Mouse (Mus musculus) G1E (cell line): ENCODE data around the gene Vgf. TPM values are rescaled to one million over a fixed set of nuclear protein-coding genes. Genes with fewer than 3 reads are reported as not detected.
A peak's percentile ranks its signal among the peaks of the same experiment; 100 is the strongest.

Experiments used
- ATAC-seq: 2 replicates; pipeline ENCODE4 v1.8.0; 2016; ENCODE audit warnings: mild to moderate bottlenecking; ENCODE audit not compliant: insufficient number of reproducible peaks, poor library complexity, low FRiP score, severe bottlenecking; ENCODE audit errors: extremely low read depth
- DNase-seq: peaks from one replicate; pipeline ENCODE4 v3.0.0; 2012; ENCODE audit warnings: low spot score
- H3K27me3 ChIP-seq: 2 replicates; pipeline ENCODE4 v1.6.1; 2012; ENCODE audit warnings: mild to moderate bottlenecking, low read length, inconsistent platforms; ENCODE audit not compliant: insufficient read depth
- H3K36me3 ChIP-seq: replicated peaks from 2 replicates; pipeline ENCODE3; 2012; ENCODE audit warnings: mild to moderate bottlenecking, inconsistent platforms
- H3K4me1 ChIP-seq: 2 replicates; pipeline ENCODE4 v1.6.1; 2012; ENCODE audit warnings: low read depth, low read length, inconsistent platforms, mixed read lengths; ENCODE audit not compliant: insufficient read depth
- H3K4me3 ChIP-seq: 2 replicates; pipeline ENCODE4 v1.5.1; 2012; ENCODE audit warnings: low read depth, mild to moderate bottlenecking, inconsistent platforms, low read length, moderate library complexity, mixed read lengths
- H3K9me3 ChIP-seq: replicated peaks from 2 replicates; pipeline ENCODE4 v1.6.1; 2012; ENCODE audit warnings: inconsistent platforms
- CTCF ChIP-seq: IDR thresholded peaks from 2 replicates; pipeline ENCODE4 v1.5.1; 2012; ENCODE audit warnings: low read depth, low read length, inconsistent platforms, mixed read lengths
- GATA1 ChIP-seq: IDR thresholded peaks from 2 replicates; pipeline ENCODE4 v1.6.1; 2012; ENCODE audit warnings: borderline replicate concordance, low read length, inconsistent platforms, mixed read lengths
- GATA2 ChIP-seq: IDR thresholded peaks from 2 replicates; pipeline ENCODE4 v1.6.1; 2012; ENCODE audit warnings: low read depth, low read length, inconsistent platforms, borderline replicate concordance
- POLR2AphosphoS5 ChIP-seq: IDR thresholded peaks from 2 replicates; pipeline ENCODE4 v1.6.1; 2012; ENCODE audit warnings: low read depth, low read length, inconsistent platforms; ENCODE audit not compliant: insufficient replicate concordance
- TAL1 ChIP-seq: conservative IDR thresholded peaks from 2 replicates; pipeline ENCODE4 v1.6.1; 2012; ENCODE audit warnings: low read depth, low read length, inconsistent platforms, mixed read lengths
- polyA plus RNA-seq: library from polyadenylated mRNA; stranded (reverse); fragments of >175 nt; gene quantifications from 2 replicates; pipeline ENCODE4 v1.2.3, GENCODE M21; 2012
- total RNA-seq, 2 experiments: library from RNA; stranded (forward) in 1 of 2; stranded (reverse) in 1 of 2; fragments of 200-1000 nt in 1 of 2; fragments of >200 nt in 1 of 2; fragmentation: Nextera tagmentation in 1 of 2; gene quantifications; 2 replicates each; pipeline ENCODE4 v1.2.3; 2014 to 2017

The Vgf gene
- total and polyA plus RNA-seq, 3 experiments: 0.11 to 0.59 TPM; not detected in 1

DNA sequence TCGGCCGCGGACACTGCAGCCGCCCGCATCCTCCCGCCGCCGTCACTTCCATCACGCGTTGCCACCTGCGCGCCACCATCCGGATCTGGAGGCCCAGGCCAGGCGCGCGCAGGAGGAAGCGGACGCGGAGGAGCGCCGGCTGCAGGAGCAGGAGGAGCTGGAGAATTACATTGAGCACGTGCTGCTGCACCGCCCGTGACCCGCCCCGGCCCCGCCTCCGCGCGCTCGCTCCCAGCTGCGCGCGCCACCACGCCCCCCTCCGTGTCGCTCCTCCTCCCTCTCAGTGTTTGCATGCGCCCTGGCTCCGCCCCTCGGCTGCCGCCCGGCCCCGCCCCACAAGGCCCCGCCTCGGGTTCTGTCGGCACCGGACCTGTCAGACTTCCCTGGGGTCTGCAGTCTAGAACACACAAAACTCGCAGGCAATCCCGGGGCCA lies 6.5 kb downstream of the Vgf start:
- peaks cover 8% of the 10 kb centered on the region for H3K9me3 ChIP-seq
- DNase-seq (peak; percentile 85), ATAC-seq (peak; percentile 71)
- TF ChIP-seq GATA2: no peak
- no peak for TF ChIP-seq POLR2AphosphoS5
- no peak for TF ChIP-seq GATA1
- TF ChIP-seq CTCF: no peak
- TF ChIP-seq TAL1: no peak
- peaks cover 61% of the 10 kb centered on the region for H3K4me1 ChIP-seq
- peaks cover 46% of the 10 kb centered on the region for H3K27me3 ChIP-seq
- H3K4me3 ChIP-seq: peak overlapping the region; percentile 72
- peaks cover 37% of the 10 kb centered on the region for H3K36me3 ChIP-seq

DNA sequence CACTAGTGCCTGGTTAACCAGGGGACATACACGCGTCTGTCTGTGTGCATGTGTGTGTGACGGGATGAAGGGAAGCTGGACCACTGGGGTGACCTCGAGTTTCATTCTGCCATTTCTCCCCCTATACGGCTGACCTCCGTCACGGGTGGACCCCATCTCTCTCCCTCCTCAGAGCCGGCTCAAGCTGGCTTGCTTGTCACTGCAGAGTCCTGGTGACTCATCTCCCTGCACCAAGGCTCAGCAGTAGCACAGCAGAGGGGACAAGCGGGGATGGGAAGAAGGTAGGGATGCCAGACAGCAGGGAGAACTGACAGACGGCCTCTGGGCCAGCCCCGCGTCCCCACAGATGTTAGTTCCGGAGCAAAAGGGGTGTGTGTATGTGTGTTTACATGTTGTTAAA lies 10.0 kb downstream of the Vgf start:
- peaks cover 31% of the 10 kb centered on the region for H3K4me1 ChIP-seq
- ATAC-seq: no peak

DNA sequence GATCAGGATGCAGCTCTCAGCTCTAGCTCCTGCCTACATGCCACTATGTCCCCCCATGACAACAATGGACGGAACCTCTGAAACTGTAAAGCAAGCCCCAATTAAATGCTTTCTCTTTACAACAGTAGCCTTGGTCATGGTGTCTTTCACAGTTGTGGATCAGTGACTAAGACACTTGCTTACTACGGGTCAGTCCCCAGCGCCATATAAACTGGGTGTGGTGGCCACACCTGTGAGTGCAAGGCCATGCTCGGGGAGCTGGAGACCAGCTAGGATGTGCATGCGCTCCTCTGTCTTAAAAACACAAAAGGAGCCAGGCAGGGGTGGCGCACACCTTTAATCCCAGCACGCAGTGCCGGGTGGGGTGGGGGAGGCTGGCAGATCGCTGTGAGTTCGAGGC lies 13.3 kb downstream of the Vgf start:
- peaks cover 4% of the 10 kb centered on the region for H3K4me1 ChIP-seq
- H3K27me3 ChIP-seq: no peaks in the 10 kb centered on the region
- no peaks in the 10 kb centered on the region for H3K9me3 ChIP-seq
- ATAC-seq: no peak
- TF ChIP-seq POLR2AphosphoS5 (no peak), CTCF (no peak), GATA1 (no peak), TAL1 (no peak), GATA2 (no peak)
- peaks cover 95% of the 10 kb centered on the region for H3K36me3 ChIP-seq
- H3K4me3 ChIP-seq: no peak overlapping the region
- DNase-seq: no peak

More for the DNA sequence above, 10.0 kb downstream of the Vgf start:
- TF ChIP-seq CTCF (no peak), GATA1 (no peak), TAL1 (no peak), POLR2AphosphoS5 (no peak), GATA2 (no peak)
- Histone ChIP-seq H3K36me3 (peaks cover 71% of the 10 kb centered on the region), H3K9me3 (no peaks in the 10 kb centered on the region), H3K4me3 (no peak overlapping the region), H3K27me3 (peaks cover 11% of the 10 kb centered on the region)
- no peak for DNase-seq

DNA sequence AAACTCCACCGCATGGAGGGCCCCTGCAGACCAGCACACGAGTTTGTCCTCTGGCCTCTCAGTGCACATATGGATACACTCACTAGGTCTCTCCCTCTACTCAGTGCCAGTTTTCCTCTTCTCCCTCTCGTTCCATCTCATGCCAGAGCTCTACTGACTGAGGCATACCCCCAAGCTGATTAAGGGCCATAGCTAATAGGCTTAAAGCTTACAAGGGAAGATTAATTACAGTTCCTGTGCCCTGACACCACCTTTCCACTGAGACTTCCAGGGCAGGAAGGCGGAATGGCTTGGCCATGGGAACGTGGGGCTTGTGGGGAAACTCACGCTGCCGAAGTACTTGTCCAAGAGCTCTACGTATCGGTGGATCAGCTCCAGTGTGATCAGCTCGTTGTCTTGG lies 15.2 kb downstream of the Vgf start:
- no peak for TF ChIP-seq TAL1
- TF ChIP-seq CTCF: no peak
- TF ChIP-seq POLR2AphosphoS5: no peak
- no peak for TF ChIP-seq GATA2
- TF ChIP-seq GATA1: no peak
- H3K36me3 ChIP-seq: peaks cover 80% of the 10 kb centered on the region
- H3K4me1 ChIP-seq: peaks cover 21% of the 10 kb centered on the region
- ATAC-seq (no peak), DNase-seq (no peak)
- H3K9me3 ChIP-seq: no peaks in the 10 kb centered on the region
- no peak overlapping the region for H3K4me3 ChIP-seq
- H3K27me3 ChIP-seq: no peaks in the 10 kb centered on the region

DNA sequence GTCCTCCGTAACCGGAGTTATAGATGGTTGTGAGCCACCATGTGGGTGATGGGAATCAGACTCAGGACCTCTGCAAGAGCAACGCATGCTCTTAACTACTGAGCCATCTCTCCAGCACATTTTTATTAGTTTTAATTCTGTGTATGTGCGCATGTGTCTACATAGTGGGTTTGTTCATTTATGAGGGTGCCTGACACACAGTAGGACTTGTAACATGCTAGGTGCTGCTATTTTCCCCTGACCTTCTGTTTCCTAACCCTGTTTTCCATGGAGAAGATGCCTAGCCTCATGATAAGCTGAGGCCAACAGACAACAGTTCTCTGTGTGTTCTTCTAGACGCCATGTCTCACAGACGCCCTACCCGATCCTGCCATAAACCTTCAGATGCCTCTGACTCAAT lies 17.8 kb downstream of the Vgf start:
- no peak overlapping the region for H3K4me3 ChIP-seq
- DNase-seq: no peak
- no peak for ATAC-seq
- no peaks in the 10 kb centered on the region for H3K27me3 ChIP-seq
- TF ChIP-seq GATA2 (no peak), POLR2AphosphoS5 (no peak), GATA1 (no peak), TAL1 (no peak), CTCF (no peak)
- no peaks in the 10 kb centered on the region for H3K9me3 ChIP-seq
- peaks cover 54% of the 10 kb centered on the region for H3K36me3 ChIP-seq
- peaks cover 34% of the 10 kb centered on the region for H3K4me1 ChIP-seq

DNA sequence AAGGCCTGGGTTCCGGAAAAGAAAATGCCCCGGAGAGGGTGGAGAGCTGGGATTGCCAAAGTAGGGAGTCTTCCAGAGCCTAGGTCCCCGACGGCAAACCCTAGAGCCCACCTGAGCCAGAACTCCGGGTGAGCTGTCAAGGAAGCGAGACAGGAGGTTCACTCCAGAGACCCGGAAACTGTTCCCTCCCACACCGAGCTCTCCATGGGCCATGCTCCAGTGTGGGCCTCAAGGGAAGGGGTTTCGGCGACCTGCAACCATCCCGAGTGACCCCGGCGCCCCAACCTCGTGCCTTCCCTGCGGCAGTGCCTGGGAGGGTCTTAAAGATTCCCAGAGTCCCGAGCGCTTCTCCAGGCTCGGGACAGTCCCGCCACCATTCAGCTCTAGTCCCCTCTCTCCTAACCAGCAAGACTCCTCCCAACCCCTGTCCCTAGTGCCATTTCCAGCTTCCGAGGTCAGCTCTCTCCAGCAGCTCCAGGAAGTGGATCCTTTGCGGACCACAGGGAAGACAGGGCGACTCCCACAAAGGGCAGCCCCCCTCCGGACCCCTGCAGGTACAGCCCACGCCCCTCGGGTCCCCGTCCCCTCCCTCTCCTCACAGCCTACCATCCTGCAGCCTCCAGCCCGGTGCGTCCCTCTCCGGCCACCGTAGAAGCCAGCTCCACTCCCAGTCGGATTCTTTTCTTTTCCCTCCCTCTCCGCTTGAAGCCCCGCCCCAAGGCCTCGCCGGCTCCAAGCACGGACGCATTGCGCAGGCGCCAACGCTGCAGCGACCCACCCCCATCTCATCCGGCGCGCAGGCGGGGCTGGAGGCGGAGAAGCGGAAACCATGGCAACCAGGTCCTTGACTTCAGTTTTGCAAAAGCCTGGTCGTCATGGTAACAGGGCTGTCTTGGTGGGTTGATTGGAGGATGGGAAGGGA lies 19.5 kb downstream of the Vgf start, which contains the start of gene Ap1s1:
Gene Ap1s1 (minus strand): TSS at position 734 of the 922 bp plus-strand sequence.
- TF ChIP-seq POLR2AphosphoS5: no peak
- TF ChIP-seq TAL1: no peak
- TF ChIP-seq GATA2: no peak
- no peak for TF ChIP-seq GATA1
- no peak for TF ChIP-seq CTCF
- no peaks in the 10 kb centered on the region for H3K9me3 ChIP-seq
- peaks cover 38% of the 10 kb centered on the region for H3K36me3 ChIP-seq
- DNase-seq (peak; percentile 97), ATAC-seq (peak; percentile 58)
- H3K4me1 ChIP-seq: peaks cover 35% of the 10 kb centered on the region
- H3K27me3 ChIP-seq: peaks cover 1% of the 10 kb centered on the region; the same call in 1 of the 2 replicates
- peak within 1 kb of the TSS; percentile 89 for H3K4me3 ChIP-seq
